Mouse (Mus musculus) adrenal gland, adult (tissue): ENCODE measurements around the gene Rbbp4.

Experiments
- DNase-seq, 2 experiments: peaks; one replicate each; pipeline ENCODE4 v3.0.0; 2022 to 2023; ENCODE audit warnings: low spot score in 1 of 2; ENCODE audit not compliant: inconsistent age in 2 of 2

Rbbp4 gene

DNA sequence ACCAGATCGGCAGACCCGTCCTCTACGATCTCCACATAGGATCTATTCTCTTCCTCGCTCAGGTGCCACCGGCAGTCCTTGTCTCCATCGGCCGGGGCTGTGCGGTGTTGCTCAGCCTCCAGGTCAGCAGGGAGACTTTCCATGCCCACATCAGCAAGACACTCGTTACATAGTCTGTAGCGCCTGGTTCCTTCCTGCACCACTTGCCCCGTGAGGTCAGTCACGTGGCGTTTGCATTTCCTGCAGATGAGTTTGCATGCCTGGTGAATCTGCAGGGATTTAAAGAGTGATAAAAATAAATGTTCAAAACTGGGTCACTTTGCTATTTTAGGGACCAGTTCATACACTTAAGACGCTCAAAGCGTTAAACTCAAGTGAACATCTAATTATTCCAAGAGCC, 19.1 kb upstream of the Rbbp4 start:
- no peak for DNase-seq

DNA sequence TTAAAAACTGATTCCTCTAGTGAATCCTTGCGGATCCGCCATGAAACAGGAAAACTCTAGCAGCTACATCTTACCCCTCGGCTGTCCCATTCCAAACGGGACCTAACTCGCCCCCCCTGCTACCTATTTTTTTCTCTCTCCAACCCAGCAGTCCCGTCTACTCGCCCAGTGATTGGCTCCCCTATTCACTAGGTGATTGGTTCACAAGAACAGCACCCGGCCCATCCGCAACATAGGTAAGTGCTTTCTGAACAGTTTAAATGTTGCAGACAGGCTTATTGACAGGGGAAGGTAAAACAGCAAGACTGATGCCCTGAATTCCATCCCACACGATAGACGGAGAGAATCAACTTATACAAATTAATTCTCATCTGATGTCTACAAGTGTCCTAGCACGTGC, 18.0 kb upstream of the Rbbp4 start:
- no peak for DNase-seq

DNA sequence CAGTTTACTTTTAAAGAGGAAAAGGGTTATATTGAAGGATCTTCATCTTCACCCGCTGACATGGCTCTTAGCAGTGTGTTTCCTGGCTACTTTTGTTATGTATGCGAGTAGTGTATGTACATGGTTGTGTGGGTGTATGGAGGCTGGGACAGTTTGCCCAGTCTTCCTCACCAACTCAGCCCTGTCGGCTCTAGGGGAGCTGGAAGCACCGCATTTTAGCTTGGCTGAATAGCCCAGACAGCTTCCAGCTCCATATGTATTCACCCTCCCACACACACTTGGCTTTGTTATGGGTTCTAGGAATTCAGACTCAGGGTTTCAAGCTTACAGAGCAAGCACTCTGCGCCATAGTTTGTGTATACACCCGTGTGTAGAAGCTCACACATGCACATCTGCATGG, 15.9 kb upstream of the Rbbp4 start:
- DNase-seq = no peak

DNA sequence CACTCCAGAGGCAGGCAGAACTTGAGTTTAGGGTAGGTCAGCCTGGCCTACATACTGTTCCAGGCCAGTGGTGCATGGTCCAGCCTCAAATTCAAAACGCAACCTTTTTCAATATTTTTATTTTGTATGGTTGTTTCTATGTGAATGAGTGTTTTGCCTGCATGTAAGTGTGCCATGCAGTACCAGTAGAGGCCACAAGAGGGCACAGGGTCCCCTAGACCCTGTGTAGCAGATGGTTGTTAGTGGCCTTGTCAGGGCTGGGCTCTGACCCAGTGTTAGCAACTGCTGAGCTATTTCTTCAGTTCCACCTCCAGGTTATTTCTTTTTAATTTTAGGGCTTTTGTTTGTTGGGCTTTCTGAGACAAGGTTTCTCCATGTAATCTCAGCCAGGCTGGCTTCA, 15.5 kb upstream of the Rbbp4 start:
- DNase-seq = peak; percentile 71 to 88

DNA sequence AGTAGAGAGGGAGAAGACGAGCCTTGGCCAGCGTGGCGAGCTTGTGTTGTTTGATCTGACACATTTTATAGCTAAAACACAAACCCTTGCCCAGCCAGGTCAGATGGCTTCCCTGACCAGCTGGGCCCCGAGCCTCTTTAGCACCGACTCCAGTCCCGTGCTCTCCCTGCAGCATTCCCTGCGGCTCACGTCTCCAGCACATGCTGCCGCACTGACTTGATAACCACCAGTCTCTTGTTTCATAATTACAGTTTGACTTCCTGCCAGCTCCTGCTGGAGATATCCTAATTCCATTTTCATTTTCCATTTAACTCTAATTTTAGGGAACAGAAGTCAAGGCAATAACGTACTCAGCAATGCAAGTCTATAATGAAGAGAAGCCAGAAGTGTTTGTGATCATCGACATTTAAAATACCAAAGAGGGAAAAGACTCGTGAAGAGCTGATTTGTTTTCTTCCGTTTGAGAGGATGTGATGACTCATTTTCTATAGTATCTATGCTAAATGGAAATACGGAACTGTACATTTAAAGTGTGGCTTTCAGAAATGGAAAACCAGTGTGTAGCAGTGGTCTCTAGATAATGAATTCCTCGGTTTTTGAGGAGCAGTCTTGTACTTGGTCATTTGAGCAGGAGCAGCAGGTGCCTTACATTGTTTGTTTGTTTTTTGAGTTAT, 11.4 kb upstream of the Rbbp4 start:
- no peak for DNase-seq

DNA sequence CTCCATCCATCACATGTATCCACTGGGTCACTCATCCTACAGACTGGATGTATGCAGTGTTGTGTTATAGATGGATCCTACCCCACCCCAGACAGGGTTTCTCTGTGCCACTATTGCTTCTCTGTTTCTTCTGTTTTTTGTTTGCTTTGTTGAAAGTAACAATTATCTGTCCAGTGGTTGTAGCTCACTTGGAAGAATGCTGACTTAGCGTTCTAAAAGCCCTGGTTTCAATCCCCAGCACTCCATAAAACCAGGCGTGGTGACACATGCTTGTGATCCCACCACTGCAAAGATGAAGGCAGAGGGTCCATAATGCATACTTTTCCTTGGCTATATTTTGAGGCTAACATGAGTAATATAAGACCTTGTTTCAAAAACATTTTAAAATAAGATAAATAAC, 7.5 kb upstream of the Rbbp4 start:
- DNase-seq = no peak

DNA sequence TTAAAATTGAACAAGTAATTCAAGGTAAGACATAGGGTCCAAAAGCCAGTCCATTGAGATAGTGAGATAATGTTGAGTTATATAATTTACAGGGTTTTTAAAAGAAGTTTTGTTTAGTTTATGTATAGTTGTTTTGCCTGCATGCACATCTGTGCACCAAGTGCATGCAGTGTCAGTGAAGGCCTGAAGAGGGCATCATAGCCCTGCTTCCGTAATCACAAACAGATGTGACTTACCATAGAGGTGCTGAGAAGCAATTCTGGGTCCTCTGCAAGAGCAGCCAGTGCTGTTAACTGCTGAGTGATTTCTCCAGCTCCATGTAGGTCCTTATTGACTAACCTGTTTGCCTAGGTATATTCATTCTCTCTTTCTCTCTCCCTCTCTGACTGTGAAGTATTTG, 6.7 kb upstream of the Rbbp4 start:
- peak in 1 of 2 experiments; percentile 22 for DNase-seq

DNA sequence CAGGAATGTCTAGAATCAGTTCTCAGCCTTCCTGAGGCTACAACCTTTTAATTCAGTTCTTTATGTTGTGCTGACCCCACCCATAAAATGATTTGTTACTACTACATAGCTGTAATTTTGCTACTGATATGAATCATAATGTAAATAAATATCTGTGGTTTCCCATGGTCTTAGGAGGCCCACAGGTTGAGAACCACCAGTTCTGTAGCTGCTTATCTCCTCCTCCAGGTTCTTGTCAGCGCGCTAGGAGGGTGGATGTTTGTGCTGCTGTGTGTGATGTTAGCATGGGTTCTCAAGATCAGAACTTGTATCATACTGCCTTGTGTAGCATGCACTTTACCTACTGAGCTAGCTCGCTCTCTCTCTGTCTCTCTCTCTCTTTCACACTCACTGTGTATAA, 4.6 kb upstream of the Rbbp4 start:
- no peak for DNase-seq

DNA sequence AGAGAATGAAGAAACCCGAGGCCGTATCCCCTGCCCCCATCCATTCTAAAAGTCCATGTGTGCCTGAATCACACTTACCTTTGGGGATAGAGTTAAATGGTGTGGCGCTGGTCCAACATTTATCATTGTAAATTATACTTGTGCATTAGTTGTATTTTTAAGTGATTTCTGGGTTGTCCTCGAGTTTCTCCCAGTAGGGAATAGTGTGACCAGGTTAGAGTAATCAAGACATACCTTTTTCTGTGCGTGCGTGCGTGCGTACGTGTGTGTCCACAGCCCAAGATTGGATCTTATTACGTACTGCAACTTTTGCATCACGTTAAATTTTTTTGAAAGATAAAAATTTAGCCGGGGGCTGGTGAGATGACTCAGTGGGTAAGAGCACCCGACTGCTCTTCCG, 1.1 kb upstream of the Rbbp4 start:
- no peak for DNase-seq

DNA sequence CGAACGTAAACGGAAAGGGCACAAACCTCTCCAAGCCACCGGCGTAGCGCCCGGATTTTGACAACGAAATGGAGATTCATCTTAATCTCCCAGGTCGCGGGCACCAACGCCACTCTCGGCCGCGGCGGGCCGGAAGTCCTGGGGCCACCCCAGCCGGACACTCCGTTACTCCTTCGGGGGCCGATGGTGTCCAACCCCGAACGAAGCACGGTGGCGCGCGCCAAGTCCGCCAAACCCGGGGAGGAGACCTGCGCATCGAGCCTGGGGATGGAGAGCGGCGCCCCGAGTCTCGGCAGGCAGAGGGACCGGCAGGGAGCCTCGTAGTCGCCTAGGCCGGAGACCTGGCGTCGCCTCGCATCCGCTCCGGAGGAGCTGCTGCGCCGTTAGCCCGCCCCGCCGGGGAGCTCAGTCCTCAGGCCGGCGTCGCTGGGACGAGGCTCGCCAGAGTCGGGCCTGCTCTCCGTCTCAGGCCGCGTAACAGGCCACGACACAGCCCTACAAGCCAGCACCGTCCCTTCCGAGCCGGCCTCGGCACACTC, 424 bp downstream of the Rbbp4 start:
- DNase-seq = no peak

DNA sequence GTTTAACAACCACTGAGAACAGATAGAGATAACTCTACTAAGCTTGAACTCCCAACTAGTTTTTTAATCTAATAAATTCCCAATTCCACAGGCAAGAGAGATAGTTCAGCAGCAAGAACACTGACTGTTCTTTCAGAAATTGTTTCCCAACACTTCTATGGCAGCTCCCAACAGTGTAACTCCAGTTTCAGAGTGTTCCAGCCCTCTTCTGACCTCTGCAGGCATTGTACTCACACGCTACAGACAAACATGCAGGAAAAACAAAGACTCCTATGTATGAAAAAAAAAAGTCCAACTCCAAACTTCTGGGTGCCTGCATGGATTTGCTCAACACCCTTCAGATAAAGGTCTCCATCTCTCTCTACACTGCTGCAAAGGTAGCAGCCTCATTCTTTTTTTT, 2.3 kb downstream of the Rbbp4 start:
- DNase-seq = no peak

DNA sequence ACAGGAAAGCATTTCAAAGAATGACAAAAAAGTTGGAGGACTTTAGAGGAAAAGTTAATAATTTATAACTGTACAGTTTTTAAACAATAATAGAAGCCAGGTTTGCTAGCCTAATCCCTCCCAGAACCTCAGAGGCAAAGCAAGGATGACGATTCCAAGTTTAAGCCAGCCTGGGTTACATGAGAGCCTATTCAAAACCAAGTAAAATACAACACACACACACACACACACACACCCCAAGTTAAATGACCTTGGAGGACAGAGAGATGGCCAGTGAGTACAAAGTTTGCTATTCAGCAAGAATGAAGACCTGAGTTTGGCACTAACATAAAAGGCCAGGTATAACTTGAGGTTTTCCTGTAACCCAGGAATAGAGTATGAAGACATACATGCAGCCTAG, 9.0 kb downstream of the Rbbp4 start:
- DNase-seq = no peak

DNA sequence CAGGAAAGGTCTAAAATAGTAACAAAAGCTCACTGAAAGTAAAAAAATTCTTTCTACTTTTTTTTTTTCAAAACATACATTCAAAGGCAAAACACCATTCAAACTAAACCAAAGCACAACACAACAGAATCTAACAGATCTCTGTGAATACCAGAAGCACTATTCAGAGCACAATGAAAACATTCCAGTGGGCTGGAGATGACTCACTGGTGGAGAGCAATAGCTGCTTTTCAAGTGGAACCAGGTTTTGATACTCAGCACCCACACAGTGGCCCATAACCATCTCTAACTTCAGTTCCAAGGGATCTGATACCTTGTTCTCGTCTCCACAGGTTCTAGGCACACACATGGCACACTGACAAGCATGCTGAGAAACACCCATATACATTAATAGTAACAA, 10.4 kb downstream of the Rbbp4 start:
- peak; percentile 41 to 76 for DNase-seq

DNA sequence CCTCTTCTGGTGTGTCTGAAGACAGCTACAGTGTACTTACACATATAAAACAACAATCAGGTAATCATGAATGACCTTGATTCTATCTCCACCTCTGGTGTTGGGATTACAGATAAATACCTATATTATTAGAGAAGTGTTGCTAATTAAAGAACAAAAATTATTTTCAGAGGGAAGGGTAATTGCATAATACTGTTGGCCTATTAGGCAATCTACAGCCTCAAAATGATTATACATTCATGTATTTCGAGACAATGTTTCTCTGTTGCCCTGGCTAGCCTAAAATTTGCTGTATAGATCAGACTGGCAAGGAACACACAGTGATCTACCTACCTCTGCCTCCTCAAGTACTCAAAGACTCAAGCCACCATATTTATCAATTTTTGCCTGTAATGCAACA, 11.7 kb downstream of the Rbbp4 start:
- no peak for DNase-seq

DNA sequence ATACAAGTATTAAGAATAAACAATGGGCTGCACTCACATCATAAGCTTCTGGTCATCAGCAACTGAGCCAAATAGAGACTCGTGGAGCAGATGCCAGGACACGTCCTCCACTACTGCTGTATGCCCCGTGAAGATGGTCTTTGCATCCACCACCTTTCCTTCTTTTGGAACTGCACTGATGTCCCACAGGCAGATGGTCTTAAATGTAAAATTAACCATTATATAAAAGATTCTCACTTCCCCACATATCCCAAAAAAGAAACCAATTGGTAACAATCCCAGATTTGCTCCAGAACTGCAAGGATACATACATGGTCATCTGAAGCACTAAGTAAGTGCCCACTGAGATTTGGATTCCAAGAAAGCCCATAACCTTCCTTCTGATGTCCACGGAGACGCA, 13.1 kb downstream of the Rbbp4 start:
- DNase-seq = no peak

DNA sequence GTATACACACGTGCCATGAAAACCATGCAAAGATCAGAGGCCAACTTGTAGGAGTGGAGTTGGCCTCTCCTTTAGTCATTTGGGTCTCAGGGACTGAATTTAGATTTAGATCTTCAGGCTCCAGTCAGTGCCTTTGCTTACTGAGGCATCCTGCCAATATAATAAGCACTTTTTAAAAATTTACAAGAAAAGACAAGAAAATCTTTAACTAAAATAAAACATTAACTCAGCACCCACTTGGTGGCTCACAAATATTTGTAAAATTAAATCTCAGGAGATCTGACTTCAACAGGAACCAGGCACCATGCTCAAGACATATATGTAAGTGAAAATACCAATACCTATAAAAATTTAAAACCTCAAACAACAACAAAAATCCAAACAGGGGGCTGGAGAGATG, 14.3 kb downstream of the Rbbp4 start:
- DNase-seq = no peak

DNA sequence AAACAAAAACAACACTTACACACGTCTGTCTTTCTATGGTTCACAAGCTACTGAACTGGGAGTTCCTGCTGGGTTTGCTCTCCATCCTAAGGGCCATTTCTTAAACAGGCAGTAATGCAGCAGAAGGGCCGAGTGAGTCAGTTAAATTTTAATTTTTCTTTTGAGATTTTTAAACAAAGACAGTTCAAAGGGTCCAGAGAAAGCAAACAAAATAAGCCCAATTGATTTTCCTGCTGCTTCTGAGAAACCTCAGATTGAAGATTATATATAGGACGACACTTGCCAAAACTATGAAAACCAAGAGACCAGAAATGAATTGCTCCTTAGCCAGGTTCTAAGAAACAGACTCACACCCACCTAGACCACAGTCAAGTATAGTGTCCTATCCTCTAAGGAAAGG, 21.3 kb downstream of the Rbbp4 start:
- DNase-seq = no peak

DNA sequence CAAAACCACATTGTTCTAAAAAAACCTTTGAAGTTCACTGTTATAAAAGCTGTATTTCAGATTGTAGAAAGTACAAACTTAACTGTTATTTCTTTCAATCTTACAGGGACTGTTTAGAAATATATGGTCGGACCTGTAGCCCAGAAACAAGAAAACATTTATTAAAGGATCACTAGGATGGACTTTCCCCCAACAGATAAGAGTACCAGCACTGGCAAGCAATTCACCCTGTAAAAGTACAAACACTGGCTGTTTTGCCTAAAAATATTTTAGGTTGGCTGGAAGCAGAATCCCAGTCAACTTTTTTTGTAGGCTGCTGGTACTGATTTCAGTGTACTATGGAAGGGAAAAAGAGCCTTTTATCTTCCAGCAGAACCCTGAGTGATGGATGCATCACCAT, 27.2 kb downstream of the Rbbp4 start:
- DNase-seq = no peak

DNA sequence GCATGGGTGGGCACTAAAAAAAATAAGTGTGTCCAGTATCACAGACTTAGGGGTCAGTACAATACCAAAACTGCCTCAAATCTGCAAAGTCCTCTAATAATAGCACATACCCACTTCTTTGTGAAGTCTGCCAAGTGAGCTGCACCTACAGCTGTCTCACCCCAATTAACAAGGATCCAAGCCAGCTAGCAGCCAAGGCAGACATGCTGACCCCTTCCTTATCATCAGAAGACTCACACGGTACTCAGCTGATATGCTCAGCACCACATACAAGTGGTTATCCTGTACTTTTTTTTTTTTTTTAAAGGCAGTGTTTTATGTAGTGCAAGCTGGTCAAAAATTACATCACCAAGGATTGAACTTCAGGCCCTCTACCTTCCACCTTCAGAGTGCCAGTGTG, 30.9 kb downstream of the Rbbp4 start:
- DNase-seq = no peak

DNA sequence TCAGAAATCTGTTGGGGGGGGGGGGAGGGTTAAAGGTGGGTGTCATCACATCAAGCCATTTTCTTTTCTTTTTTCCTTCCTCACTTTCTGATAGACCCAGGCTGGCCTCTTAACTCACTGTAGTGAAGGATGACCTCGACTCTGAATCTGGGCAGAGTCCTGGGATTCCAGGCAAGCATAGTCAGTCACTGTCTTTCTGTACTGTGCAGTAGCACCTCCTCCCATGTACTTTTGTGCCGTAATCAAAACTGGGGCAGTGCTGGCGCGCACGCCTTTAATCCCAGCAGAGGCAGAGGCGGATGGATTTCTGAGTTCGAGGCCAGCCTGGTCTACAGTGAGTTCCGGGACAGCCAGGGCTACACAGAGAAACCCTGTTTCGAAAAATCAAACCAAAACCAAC, 31.4 kb downstream of the Rbbp4 start:
- peak; percentile 68 to 85 for DNase-seq

DNA sequence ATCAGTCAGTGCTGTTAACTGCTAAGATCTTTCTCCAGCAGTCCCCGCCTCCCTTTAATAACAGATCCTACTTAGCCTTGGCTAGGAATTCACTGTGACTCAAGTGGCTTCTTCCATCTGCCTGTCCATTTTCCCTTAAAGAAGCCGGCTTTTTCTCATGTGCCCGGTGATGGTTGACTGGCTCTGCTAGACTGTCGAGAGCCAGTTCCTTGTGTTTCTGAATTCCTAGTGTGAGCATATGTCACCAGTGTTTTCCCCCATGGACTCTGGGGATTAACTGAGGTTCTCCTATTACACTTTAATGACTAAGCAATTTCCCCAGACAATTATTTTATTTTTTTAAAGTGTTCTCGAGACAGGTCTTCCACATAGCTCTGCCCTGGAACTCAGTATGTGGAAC, 31.8 kb downstream of the Rbbp4 start:
- DNase-seq = peak in 1 of 2 experiments; percentile 49

DNA sequence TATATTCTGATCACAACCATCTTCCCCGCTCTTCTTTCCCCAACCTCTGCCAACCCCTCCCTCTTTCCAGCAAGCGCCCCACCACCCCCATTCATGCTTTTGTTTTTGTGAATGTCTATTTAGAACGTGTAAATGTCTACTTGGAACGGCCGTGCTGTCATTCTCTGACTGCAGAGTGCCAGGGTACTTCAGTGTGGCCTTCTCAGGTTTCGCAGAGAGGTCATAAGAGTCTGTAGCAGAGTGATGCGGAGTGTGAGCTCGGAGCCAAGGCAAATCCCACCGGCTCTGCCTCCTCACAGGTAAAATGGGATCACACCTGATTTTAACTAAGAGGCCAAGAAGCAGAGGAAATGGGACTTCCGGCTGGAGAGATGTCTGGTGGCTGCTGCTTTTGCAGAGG, 36.0 kb downstream of the Rbbp4 start:
- DNase-seq = no peak

DNA sequence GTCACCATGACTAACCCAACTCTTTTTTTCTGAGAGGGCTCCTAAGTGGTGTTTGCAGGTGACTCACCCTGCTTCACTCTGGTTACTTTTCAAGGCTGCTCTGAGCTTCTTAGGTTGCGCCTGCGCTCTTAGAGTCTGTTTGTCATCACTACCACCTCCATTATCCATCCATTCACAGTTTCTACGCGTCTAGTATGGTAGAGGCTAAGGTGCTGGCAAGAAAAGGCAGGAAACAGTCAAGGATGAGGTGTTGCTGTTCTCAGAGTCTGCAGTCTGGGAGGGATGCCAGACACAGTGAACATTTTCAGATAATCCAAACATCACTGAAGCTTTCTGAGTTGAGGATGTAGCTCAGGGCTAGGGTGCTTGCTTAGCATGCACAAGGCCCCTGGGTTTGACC, 37.4 kb downstream of the Rbbp4 start:
- peak in 1 of 2 experiments; percentile 69 for DNase-seq
